Mouse (Mus musculus) MN1 (cell line): Measurements from ENCODE around the gene Cenpl.
A peak's percentile ranks its signal among the peaks of the same experiment; 100 is the strongest.
"Not testable (repeated sequence)": the region's sequence is repeated elsewhere in the genome, so short reads cannot be mapped to it uniquely, and the experiment has no call there.

ENCODE experiments used
- DNase-seq: peaks from one replicate; pipeline ENCODE4 v3.0.0-alpha.2; 2016; ENCODE audit warnings: low spot score

Gene Cenpl

GRCm38 (mm10) chr1:161070352-161071271 is at the start of gene Cenpl, which contains the start of gene Dars2:
TSS of gene Cenpl (plus strand) at chr1:161070713.
TSS of gene Dars2 (minus strand) at chr1:161070658.
- DNase-seq = peak; percentile 97

GRCm38 (mm10) chr1:161025410-161026210 is 44.9 kb upstream of the Cenpl start:
- no peak for DNase-seq

DNA sequence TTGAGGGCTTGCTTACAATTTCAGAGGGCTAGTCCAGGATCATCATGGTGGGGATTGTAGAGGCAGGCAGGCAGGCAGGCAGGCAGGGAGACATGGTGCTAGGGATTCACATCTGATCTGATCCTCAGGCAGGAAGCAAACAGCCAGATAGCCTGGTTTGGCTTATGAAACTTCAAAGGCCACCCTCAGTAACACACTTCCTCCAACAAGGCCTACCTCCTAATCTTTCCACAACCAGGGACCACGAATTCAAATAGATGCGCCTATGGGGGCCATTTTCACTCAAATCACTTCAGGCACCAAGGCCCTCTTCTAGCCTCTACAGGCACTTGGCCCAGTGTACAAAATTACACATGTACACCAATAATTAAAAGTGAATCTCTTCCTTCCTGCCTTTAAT is 43.3 kb upstream of the Cenpl start:
- DNase-seq = no peak

GRCm38 (mm10) chr1:161028427-161028826 is 42.1 kb upstream of the Cenpl start:
- not testable (repeated sequence) for DNase-seq

DNA sequence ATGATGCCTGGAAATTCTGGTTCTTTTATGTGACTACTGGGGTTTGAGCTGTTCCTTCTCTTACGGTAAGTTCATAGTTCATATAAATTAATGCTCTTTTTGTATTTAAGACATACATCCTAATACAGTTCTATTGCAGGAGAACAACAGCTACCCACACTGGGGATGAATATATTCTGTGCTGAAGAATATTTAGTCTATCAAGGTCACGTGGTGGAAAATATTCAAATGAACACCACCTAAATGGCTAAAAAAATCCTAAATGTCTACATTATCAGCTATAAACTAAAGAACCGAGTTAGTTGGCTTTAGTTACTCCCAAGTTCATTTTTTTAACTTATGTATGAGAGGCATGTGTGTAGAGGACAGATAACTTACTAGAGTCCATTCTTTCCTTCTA is 40.5 kb upstream of the Cenpl start:
- no peak for DNase-seq

DNA sequence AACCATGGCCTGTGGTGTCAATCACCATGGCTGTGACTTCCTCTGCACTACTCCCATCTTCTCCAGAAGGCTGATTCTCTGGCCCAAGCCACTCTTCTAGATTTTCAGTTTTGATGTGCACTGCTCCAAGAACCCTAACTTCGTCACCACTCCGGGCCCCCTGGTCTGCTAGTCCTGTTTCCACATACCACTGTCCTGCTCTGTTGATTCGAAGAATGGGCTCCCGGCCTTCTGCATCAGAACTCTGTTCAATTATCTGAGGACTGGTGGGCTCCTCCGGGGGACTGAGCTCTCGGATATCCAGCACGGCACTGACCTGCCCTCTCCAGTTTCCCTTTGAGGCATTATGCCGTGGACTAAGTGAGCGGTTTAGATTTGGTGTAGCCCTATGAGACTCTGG is 38.6 kb upstream of the Cenpl start:
- DNase-seq = no peak

DNA sequence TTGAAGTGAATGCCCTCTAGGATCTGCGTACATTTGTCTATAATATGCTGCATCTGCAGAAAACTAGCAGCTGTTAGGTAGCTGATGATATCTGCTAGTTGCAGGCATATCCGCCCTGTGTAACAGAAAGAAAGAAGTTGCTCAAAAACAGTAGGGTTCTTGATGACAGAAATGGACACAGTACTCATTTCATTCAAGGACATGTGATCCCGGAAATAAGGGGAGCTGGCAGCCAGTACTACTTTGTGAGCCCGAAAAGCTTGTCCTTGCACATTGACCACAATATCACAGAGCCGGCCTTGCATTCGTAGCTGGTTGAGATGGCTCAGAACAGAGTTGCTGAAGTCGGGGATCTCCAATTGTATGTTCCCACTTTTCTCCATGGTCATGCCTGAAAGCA is 38.2 kb upstream of the Cenpl start:
- no peak for DNase-seq

GRCm38 (mm10) chr1:161033856-161034434 is 36.6 kb upstream of the Cenpl start:
- no peak for DNase-seq

- DNase-seq = peak; percentile 97
Measured at GRCm38 (mm10) chr1:161034435-161035280, 35.9 kb upstream of the Cenpl start, which contains the start of gene Zbtb37. TSS of gene Zbtb37 (minus strand) at chr1:161034849.

DNA sequence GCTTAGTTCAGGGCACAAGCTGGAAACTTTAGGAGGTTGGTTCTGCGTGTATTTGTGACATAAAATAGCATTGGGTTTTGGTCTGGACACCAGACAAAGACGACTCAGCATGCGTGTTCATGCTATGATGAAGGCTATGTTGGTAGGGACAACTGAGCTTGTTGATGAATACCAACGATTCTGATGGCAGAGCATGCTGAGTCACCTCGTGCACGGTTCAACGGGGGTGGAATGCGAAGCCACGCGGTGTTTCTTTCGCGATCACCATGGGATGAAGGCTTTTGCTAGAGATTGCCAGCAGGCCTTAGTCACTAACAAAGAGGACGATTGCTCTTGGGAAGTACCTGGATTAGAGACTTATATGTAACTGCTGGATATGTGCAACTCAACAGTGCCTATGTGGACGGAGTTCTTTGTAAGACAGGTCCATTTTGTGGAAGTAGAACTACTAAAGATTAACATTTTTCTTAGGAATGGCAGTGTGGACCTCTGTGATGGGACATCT is 35.2 kb upstream of the Cenpl start:
- peak; percentile 64 for DNase-seq

DNA sequence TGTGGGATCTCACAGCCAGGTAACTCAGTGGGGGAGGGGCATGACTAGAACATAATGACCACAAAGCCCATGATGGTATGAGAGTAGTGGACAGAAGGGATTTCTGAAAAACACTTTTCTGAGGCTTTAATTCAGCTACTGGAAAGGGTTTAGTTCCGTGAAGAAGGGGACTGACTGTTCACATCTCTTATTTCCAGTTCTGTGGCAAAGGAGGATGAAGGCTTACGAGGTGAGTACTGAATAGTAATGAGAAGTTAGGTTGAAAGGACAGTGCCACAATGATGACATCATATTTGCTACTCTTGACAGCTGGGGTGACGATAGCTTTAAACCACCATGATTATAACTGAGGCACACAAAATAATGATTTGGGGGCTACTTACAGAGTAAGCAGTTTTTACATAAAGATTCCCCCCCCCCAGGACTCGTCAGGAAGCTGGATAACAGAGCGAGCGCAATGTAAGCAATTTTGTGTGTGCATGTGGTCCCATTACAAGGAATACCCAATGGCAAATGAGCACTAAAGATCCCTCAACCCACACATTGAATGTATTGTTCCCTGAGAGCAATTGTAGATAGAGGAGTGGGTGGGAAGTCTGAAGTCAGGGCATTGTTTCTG is 34.6 kb upstream of the Cenpl start:
- DNase-seq = peak; percentile 46

DNA sequence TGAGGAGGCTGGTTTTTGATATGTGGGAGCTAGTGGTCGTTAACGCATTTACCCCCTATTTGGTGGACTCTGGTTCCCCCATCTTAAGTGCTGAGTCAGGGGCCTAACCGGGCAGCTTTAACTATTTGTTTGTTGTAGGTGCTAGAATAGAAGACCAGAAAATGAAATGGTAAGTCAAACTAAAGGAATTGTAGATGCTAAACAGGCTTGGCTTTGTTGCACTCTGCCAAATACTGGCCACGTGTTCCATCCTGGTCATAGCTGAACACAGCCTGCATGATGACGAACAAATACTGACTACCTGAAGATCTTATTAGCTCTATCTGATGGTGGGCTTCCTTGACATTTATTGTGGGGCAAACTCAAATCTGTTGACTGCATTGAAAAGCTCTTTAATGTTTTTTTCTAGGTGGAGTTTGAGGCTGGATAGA is 34.1 kb upstream of the Cenpl start:
- DNase-seq = no peak

- no peak for DNase-seq
Measured at GRCm38 (mm10) chr1:161037026-161037425, 33.5 kb upstream of the Cenpl start.

GRCm38 (mm10) chr1:161037599-161037998 is 32.9 kb upstream of the Cenpl start:
- no peak for DNase-seq

- no peak for DNase-seq
Measured at GRCm38 (mm10) chr1:161038004-161038403, 32.5 kb upstream of the Cenpl start.

GRCm38 (mm10) chr1:161038968-161039721 is 31.4 kb upstream of the Cenpl start:
- DNase-seq = no peak

- no peak for DNase-seq
Measured at GRCm38 (mm10) chr1:161039741-161040425, 30.6 kb upstream of the Cenpl start.

- DNase-seq = no peak
Measured at GRCm38 (mm10) chr1:161040426-161040770, 30.1 kb upstream of the Cenpl start.

DNA sequence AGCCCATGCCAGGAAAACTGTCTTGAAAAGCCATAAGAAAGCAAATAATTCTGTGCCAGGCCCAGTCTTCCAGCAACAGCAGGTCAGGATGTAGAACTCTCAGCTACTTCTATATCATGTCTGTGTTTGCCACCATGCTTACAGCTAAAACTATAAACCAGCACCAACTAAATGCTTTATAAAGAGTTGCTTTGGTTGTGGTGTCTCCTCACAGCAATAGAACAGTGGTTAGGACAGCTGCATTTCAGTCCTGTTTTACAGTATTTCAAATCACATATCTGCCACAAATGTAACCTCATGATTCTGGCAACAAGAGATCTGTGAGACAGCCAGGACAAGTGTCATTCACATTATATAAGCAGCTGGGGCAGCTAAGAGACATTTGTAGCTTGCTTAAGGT is 29.7 kb upstream of the Cenpl start:
- DNase-seq = no peak
